Mouse (Mus musculus) cerebellum, adult 2 months (tissue): ENCODE data around the gene 5730480H06Rik.

Experiments used
- CTCF ChIP-seq: fragments of 200-500 bp; IDR thresholded peaks from 2 replicates; pipeline ENCODE4 v1.5.1; 2011; ENCODE audit warnings: low read depth, mild to moderate bottlenecking, control low read depth, low read length, moderate library complexity, borderline replicate concordance; ENCODE audit not compliant: insufficient read depth
- POLR2A ChIP-seq: fragments of 200-500 bp; IDR thresholded peaks from 2 replicates; pipeline ENCODE4 v1.6.1; 2011; ENCODE audit warnings: low read length, control low read depth, borderline replicate concordance; ENCODE audit not compliant: insufficient read depth

DNA sequence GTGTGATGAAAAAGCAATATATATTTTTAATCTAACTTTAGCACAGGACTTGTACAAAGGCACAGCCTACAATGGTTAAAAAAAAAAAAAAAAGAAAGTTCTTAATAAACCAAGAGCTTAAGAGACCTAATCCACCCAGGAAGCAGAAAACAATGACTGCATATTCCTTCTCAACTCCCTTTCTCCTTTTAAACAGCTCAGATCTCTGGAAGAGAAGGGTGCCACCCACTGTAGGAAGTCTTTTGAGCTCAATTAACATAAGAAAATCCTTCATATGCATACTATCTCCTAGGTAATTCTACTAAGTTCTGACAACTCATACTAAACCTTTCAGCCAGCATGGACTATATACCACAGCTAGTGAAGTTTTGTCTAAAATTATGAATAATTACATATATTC, 1.5 kb upstream of the 5730480H06Rik start:
- TF ChIP-seq CTCF (no peak), POLR2A (no peak)
